Comparison of ENCODE assay signal across 1 mouse cellular context in the genomic region with DNA sequence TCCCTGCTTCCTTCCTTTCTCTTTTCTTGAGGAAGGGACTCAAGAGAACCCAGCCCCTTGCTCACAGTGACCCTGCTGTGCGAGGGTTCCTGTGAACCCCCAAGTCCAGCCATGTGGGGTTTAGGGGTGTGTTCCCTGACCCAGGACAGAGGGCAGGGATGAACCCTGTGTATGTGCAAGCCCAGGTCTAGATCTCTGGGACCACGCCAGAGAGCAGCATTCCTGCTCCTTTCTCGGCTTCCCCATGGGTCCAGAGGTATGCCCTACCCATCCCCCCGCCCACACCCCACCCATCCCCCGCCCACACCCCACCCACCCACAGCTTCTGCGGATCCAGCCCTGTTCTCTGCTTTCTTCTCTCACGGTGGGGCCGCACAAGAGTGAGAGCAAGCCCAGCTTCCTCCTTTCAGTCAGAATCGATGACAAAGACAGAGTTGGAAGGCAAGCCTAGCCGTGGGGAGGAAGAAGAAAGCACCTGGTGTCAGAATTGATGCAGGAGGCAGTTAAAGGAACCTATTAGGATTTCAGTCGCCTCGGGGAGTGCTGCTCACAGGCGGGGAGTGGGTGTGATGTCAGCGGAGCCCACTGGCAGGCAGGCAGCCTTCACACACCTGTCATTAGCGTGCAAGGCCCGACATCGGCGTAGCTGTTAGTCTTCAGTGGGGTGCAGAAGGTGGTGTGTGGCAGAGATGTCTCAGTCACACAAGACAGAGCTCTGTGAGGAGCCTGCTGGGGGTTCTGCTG.
TF ChIP-seq lines count a peak whose summit lies in the region.

No protein-coding gene starts in this region.

TF ChIP-seq in CH12.LX, 34 proteins besides CTCF, POLR2A, EP300 and RAD21 (continued from another document):
- TF ChIP-seq IRF4 (IDR thresholded peaks at IDR 0.05; ENCODE audit: low read depth, low read length) = no peak
- TF ChIP-seq SMC3 (IDR thresholded peaks at IDR 0.05; ENCODE audit: low read depth, low read length) = no peak
- peak; percentile 17; the same call in 1 of the 2 replicates for TF ChIP-seq TCF12 (IDR thresholded peaks at IDR 0.05; ENCODE audit: low read depth, low read length)
- no peak for TF ChIP-seq ZKSCAN1 (IDR thresholded peaks at IDR 0.05; ENCODE audit: borderline replicate concordance, low read depth, low read length)
- no peak for TF ChIP-seq HCFC1 (IDR thresholded peaks at IDR 0.05; ENCODE audit: low read depth, low read length)
- no peak for TF ChIP-seq SIN3A (IDR thresholded peaks at IDR 0.05; ENCODE audit: low read length)
- no peak for TF ChIP-seq GABPA (IDR thresholded peaks at IDR 0.05; ENCODE audit: insufficient replicate concordance, low read depth, low read length)
- no peak for TF ChIP-seq ZMIZ1 (IDR thresholded peaks at IDR 0.05; ENCODE audit: low read depth, low read length)
- no peak for TF ChIP-seq MAZ (IDR thresholded peaks at IDR 0.05; ENCODE audit: low read depth, low read length)
- TF ChIP-seq CHD1 (IDR thresholded peaks at IDR 0.05; ENCODE audit: low read depth, low read length) = no peak
- no peak for TF ChIP-seq MXI1 (IDR thresholded peaks at IDR 0.05; ENCODE audit: low read depth, low read length)
- TF ChIP-seq NELFE (IDR thresholded peaks at IDR 0.05; ENCODE audit: low read depth, low read length) = no peak
- no peak for TF ChIP-seq MAFK (IDR thresholded peaks at IDR 0.05; ENCODE audit: insufficient replicate concordance, low read length)
- no peak for TF ChIP-seq ZC3H11A (IDR thresholded peaks at IDR 0.05; ENCODE audit: low read depth, low read length)
- 0 out of 2 replicates have a peak, but pooled peaks have one; percentile 33 for TF ChIP-seq ELF1 (IDR thresholded peaks at IDR 0.05; ENCODE audit: low read depth, low read length)
- no peak for TF ChIP-seq UBTF (IDR thresholded peaks at IDR 0.05; ENCODE audit: low read depth, low read length)
- no peak for TF ChIP-seq PAX5 (IDR thresholded peaks at IDR 0.05; ENCODE audit: low read length)
- peak; percentile 37; the same call in 1 of the 2 replicates for TF ChIP-seq BHLHE40 (IDR thresholded peaks at IDR 0.05; ENCODE audit: low read depth, low read length)
- no peak for TF ChIP-seq TBP (conservative IDR thresholded peaks at IDR 0.05; ENCODE audit: low read depth, low read length)
- no peak for TF ChIP-seq POLR2AphosphoS2 (IDR thresholded peaks at IDR 0.05; ENCODE audit: low read depth, low read length)
- TF ChIP-seq KAT2A (IDR thresholded peaks at IDR 0.05; ENCODE audit: insufficient replicate concordance, low read length) = no peak
